8 mouse cellular contexts compared by ENCODE assay signal in the genomic region with DNA sequence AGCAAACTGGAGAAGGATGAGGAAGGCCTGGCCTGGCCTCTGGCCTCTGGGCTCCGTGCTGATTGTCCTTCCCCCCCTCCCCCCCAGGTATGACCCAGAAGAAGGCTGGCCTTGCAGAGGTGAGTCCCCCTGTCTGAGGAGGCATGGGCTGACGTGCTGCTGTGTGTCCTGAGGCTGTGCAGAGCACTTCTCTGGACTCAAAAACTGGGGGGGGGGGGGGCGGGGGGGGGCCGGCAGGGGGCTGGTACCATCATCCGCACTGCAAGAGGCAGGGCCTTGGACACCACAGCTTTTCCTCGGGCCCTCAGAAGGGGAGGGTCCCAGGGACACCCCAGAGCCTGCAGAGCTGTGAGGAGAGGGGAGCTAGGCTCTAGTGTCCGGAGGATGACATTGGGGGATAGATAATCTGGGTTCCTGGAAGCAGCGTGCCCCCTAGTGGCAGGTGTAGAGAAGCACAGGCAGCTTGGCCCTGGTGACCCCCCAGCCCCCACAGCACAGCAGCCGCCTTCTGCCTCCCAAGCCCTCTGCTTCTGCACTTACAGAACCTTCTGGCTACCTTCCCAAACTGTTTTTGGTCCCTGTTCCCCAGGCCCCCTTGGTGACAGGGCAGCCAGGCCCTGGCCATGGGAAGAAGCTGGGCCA. TPM values are rescaled to one million over a fixed set of nuclear protein-coding genes. Genes with fewer than 3 reads are reported as not detected.
DNase-seq lines count a peak whose midpoint lies in the region; ATAC-seq and TF ChIP-seq lines count a peak whose summit lies in the region.

No protein-coding gene starts in this region.

- no peaks in the 10 kb centered on the region for H3K27me3 ChIP-seq in forebrain, postnatal 0 days (ENCODE audit: insufficient read depth, low read length)
- H3K27me3 ChIP-seq in liver, postnatal 0 days (ENCODE audit: insufficient read depth, low read length) = no peaks in the 10 kb centered on the region
- H3K27me3 ChIP-seq in small intestine, adult 2 months (ENCODE audit: control insufficient read depth, insufficient read depth, low read length) = no peaks in the 10 kb centered on the region

- peak; percentile 74 for TF ChIP-seq CTCF in forebrain, postnatal 0 days (IDR thresholded peaks at IDR 0.05; ENCODE audit: low read depth)
- peak; percentile 97 for TF ChIP-seq CTCF in liver, postnatal 0 days (IDR thresholded peaks at IDR 0.05; ENCODE audit: low read depth)
- TF ChIP-seq CTCF in small intestine, adult 2 months (IDR thresholded peaks at IDR 0.05; ENCODE audit: extremely low read depth, insufficient read length, insufficient replicate concordance, low read depth, low read length) = peak; percentile 80; the same call in 1 of the 2 replicates

- H3K4me1 ChIP-seq in forebrain, postnatal 0 days (ENCODE audit: insufficient read depth) = no peaks in the 10 kb centered on the region; the same call in 1 of the 2 replicates
- H3K4me1 ChIP-seq in liver, postnatal 0 days (ENCODE audit: insufficient read depth) = peaks cover 51% of the 10 kb centered on the region
- H3K4me1 ChIP-seq in small intestine, adult 2 months (ENCODE audit: control insufficient read depth, insufficient read depth, insufficient read length, low read length) = peaks cover 21% of the 10 kb centered on the region

- WGBS in forebrain, postnatal 0 days = 29% methylated on average over 7 of the region's 9 CpGs
- WGBS in liver, postnatal 0 days (ENCODE audit: insufficient replicate concordance) = 26% methylated on average over 7 of the region's 9 CpGs
- 31% methylated on average over 9 of the region's 9 CpGs for WGBS in small intestine, adult 2 months

- no peak for TF ChIP-seq EP300 in liver, postnatal 0 days (IDR thresholded peaks at IDR 0.05; ENCODE audit: low read depth)

- H3K4me3 ChIP-seq in forebrain, postnatal 0 days (ENCODE audit: low read depth, low read length) = no peak overlapping the region
- no peak overlapping the region for H3K4me3 ChIP-seq in liver, postnatal 0 days (ENCODE audit: low read depth, low read length)
- no peak overlapping the region for H3K4me3 ChIP-seq in small intestine, adult 2 months (ENCODE audit: low read depth, low read length)

- peak; percentile 96 for DNase-seq in heart, adult 11 months
- no peak for DNase-seq in heart, adult 9 months (ENCODE audit: low spot score in 2 of 2)
- DNase-seq in B cell, adult 2 months = peak; percentile 86
- peak; percentile 53 for DNase-seq in adrenal gland, postnatal 25 days
- DNase-seq in forebrain, postnatal 0 days = no peak
- peak; percentile 82 for DNase-seq in liver, postnatal 0 days
- DNase-seq in yolk sac, embryonic 10.5 days (ENCODE audit: low spot score) = no peak

- H3K27ac ChIP-seq in forebrain, postnatal 0 days (ENCODE audit: low read depth, low read length) = no peak overlapping the region
- no peak overlapping the region for H3K27ac ChIP-seq in liver, postnatal 0 days (ENCODE audit: low read depth)
- H3K27ac ChIP-seq in small intestine, adult 2 months (ENCODE audit: insufficient read depth, low read depth, low read length) = no peak overlapping the region

- TF ChIP-seq POLR2A in small intestine, adult 2 months (IDR thresholded peaks at IDR 0.05; ENCODE audit: low read depth, low read length) = no peak

- no peak overlapping the region for H3K4me2 ChIP-seq in forebrain, postnatal 0 days (ENCODE audit: low read depth)
- no peak overlapping the region for H3K4me2 ChIP-seq in liver, postnatal 0 days (ENCODE audit: low read depth, low read length)

- H3K9ac ChIP-seq in forebrain, postnatal 0 days = no peak overlapping the region
- H3K9ac ChIP-seq in liver, postnatal 0 days (replicated peaks) = no peak overlapping the region

- peaks cover 46% of the 10 kb centered on the region for H3K36me3 ChIP-seq in forebrain, postnatal 0 days (ENCODE audit: insufficient read depth)
- H3K36me3 ChIP-seq in liver, postnatal 0 days (replicated peaks; ENCODE audit: insufficient read depth, low read length) = peaks cover 34% of the 10 kb centered on the region
- H3K36me3 ChIP-seq in small intestine, adult 2 months (ENCODE audit: control insufficient read depth, insufficient read depth, low read length) = peaks cover 31% of the 10 kb centered on the region

- H3K9me3 ChIP-seq in forebrain, postnatal 0 days (ENCODE audit: low read length) = no peaks in the 10 kb centered on the region
- no peaks in the 10 kb centered on the region for H3K9me3 ChIP-seq in liver, postnatal 0 days (ENCODE audit: low read length)

- ATAC-seq in forebrain, postnatal 0 days = peak; percentile 28; the same call in 1 of the 2 replicates
- peak; percentile 47 for ATAC-seq in liver, postnatal 0 days

RNA-seq across cellular contexts. Expression of gene Pip5k1c, which starts 12.0 kb away (rescaled TPM):
- total RNA-seq in adrenal gland, postnatal 25 days (2021) = 44.6 and 51.8 TPM in 2 replicates
- total RNA-seq in forebrain, postnatal 0 days (2014; rRNA removed) = 189 and 229 TPM in 2 replicates
- 110 and 130 TPM in 2 replicates for polyA plus RNA-seq in forebrain, postnatal 0 days (2015; fragmentation: Nextera tagmentation; extraction: Ambion mirVana)
- polyA plus RNA-seq in liver, postnatal 0 days (2015; fragmentation: Nextera tagmentation; extraction: Ambion mirVana) = 8.8 and 9.7 TPM in 2 replicates
- 26.1 and 50.8 TPM in 2 replicates for polyA plus RNA-seq in small intestine, adult 2 months (2012; rRNA removed)

RNA-seq across cellular contexts. Expression of gene Tjp3, which starts 13.3 kb away (rescaled TPM):
- total RNA-seq in adrenal gland, postnatal 25 days (2021) = 0.18 TPM in 1 of 2 replicates, not detected in the other
- 6.3 and 8.5 TPM in 2 replicates for total RNA-seq in forebrain, postnatal 0 days (2014; rRNA removed)
- polyA plus RNA-seq in forebrain, postnatal 0 days (2015; fragmentation: Nextera tagmentation; extraction: Ambion mirVana) = 5.7 and 6.4 TPM in 2 replicates
- polyA plus RNA-seq in liver, postnatal 0 days (2015; fragmentation: Nextera tagmentation; extraction: Ambion mirVana) = 1.7 and 1.8 TPM in 2 replicates
- polyA plus RNA-seq in small intestine, adult 2 months (2012; rRNA removed) = 124 and 239 TPM in 2 replicates

RNA-seq across cellular contexts. Expression of gene Cactin, which starts 16.2 kb away (rescaled TPM):
- total RNA-seq in adrenal gland, postnatal 25 days (2021) = 44.0 and 45.7 TPM in 2 replicates
- 24.2 and 43.4 TPM in 2 replicates for total RNA-seq in forebrain, postnatal 0 days (2014; rRNA removed)
- 19.9 and 24.2 TPM in 2 replicates for polyA plus RNA-seq in forebrain, postnatal 0 days (2015; fragmentation: Nextera tagmentation; extraction: Ambion mirVana)
- 12.4 and 12.9 TPM in 2 replicates for polyA plus RNA-seq in liver, postnatal 0 days (2015; fragmentation: Nextera tagmentation; extraction: Ambion mirVana)
- polyA plus RNA-seq in small intestine, adult 2 months (2012; rRNA removed) = 16.6 and 29.2 TPM in 2 replicates

RNA-seq across cellular contexts. Expression of gene Tbxa2r, which starts 23.8 kb away (rescaled TPM):
- 65.7 and 69.5 TPM in 2 replicates for total RNA-seq in adrenal gland, postnatal 25 days (2021)
- 2.4 and 3.9 TPM in 2 replicates for total RNA-seq in forebrain, postnatal 0 days (2014; rRNA removed)
- polyA plus RNA-seq in forebrain, postnatal 0 days (2015; fragmentation: Nextera tagmentation; extraction: Ambion mirVana) = 3.3 and 3.4 TPM in 2 replicates
- polyA plus RNA-seq in liver, postnatal 0 days (2015; fragmentation: Nextera tagmentation; extraction: Ambion mirVana) = 5.2 and 5.4 TPM in 2 replicates
- 10.0 and 10.2 TPM in 2 replicates for polyA plus RNA-seq in small intestine, adult 2 months (2012; rRNA removed)

RNA-seq across cellular contexts. Expression of gene Apba3, which starts 38.0 kb away (rescaled TPM):
- total RNA-seq in adrenal gland, postnatal 25 days (2021) = 70.4 and 110 TPM in 2 replicates
- total RNA-seq in forebrain, postnatal 0 days (2014; rRNA removed) = 43.3 and 44.6 TPM in 2 replicates
- 22.8 and 24.8 TPM in 2 replicates for polyA plus RNA-seq in forebrain, postnatal 0 days (2015; fragmentation: Nextera tagmentation; extraction: Ambion mirVana)
- polyA plus RNA-seq in liver, postnatal 0 days (2015; fragmentation: Nextera tagmentation; extraction: Ambion mirVana) = 21.1 and 23.2 TPM in 2 replicates
- 100 and 207 TPM in 2 replicates for polyA plus RNA-seq in small intestine, adult 2 months (2012; rRNA removed)

Comparison
In these comparisons a context has a peak if more than half of its experiments do, and no peak if none do; other contexts are left out.
1. DNase-seq: peak in heart, adult 11 months (single experiment), B cell, adult 2 months (2 of 2), adrenal gland, postnatal 25 days (single experiment) and liver, postnatal 0 days (single experiment); none in heart, adult 9 months (0 of 2), forebrain, postnatal 0 days (single experiment) and yolk sac, embryonic 10.5 days (single experiment).
2. RNA of gene Tjp3, which starts 13.3 kb away (polyA plus RNA-seq): 124 to 239 TPM in small intestine, adult 2 months; 5.7 to 6.4 TPM in forebrain, postnatal 0 days and 1.7 to 1.8 TPM in liver, postnatal 0 days; every median in the first group is over 10 times any median in the second.
3. Peak in every context shown above with its lines, with median percentiles within 50 percentile points of each other: CTCF ChIP-seq.